Mouse (Mus musculus) kidney, adult 8-10 months (tissue): ENCODE measurements around the gene Gm4922.

Experiments used
- DNase-seq, 2 experiments: peaks; one replicate each; pipeline ENCODE4 v3.0.0; 2022

The Gm4922 gene

DNA sequence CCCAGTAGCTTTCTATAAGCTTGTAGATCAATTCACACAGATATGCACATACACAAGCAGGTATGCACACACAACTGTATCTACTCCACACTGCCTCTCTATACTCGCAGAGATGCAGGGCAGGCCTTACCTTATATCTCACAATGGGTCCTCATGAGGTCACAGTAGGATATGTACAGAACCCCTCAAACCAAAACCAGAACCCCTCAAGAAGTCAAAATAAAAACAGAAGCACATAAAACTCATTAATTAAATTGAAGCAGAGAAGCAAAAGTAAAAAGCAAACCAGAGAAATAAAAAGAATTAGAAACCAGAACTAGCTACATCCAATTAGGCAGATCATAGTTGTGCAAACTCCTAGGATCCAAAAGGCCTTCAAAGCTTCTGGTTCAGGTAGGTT is at the start of gene Gm4922:
Gm4922 (minus strand) TSS at position 101 of the 400 bp plus-strand sequence.
- no peak for DNase-seq

DNA sequence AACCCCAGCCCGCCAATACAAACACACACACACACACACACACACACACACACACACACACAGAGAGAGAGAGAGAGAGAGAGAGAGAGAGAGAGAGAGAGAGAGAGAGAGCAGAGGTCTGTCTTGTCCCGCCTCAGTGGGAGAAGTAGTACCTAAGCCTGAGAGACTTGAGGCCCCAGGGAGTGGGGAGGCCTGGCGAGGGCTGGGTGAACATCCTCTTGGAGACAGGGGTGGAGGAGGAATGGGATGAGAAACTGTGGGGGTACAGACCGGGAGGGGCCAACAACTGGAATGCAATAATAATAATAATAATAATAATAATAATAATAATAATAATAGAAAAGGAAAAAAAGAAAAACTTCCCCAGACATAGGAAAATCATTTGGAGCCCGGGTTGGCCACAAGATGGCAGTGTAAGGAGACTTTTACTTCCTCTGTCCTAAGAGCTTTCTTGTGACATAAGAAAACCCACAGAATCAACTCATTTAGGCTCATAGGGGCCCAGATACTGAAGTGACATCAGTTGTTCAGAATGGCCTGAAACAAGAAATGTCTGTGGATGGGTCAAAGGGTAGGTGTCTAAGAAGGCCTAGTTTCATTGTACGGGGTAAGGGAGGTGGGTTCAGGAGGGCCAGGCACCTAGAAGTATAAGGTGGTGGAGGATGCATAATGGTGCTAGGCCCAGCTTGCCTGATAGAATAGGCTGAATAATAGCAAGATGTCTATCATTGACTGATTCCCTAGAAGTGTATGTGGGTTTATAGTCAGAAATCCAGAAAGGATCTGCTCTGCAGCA is 49.3 kb upstream of the Gm4922 start:
- DNase-seq = peak in 1 of 2 experiments; percentile 33

DNA sequence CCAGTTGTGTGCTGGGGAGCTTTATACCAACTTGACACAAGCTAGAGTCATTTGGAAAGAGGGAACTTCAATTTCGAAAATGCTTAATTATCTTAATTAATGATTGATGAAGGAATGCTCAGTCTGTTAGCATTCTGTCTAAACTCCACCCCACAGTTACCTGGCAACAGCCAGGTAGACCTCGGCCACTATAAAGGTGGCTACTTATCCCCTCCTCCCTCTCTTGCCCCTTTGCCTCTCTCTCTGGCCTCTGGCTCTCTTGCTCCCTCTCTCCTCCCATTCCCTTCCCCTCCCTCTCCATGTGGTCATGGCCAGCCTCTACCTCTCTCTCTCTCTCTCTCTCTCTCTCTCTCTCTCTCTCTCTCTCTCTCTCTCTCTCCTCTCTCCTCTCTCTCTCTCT is 47.8 kb upstream of the Gm4922 start:
- peak; percentile 11 to 26 for DNase-seq

DNA sequence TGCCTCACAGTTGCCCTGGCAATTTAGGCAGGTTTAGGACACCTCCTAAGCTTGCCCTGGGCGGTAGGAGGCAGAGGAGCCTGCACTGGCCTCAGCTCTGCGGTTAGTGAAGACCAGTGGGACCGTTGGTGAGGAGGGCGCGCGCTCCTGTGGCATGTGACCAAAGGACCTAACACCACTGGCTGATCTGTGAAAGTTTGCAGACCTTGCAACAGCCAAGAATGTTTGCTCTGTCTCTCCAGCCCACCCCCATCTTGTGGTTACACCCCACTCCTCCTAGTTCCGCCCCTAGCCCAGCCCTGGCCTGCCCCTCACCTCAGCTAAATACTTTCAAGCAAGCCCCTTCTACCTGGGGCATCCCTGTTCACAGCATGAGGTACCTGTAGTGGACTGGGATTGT is 45.2 kb upstream of the Gm4922 start:
- no peak for DNase-seq

DNA sequence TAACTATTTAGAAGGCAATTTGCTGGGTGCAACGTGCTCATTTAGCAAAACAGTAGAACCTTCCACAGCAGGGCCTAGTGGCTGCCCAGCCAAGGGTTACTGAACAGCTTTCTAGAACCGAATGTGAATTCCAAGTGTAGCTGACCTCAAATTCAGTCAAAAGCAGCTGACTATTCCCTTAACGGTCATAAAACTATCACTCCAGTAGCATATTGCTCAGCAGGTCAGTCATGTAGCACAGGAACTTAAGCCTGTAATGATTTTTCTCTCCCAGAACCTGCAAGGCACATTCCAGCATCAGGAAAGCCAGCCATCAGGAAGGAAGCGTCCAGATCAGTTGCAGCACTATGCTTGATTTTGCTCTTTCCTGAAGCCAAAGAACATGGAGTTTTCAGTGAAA is 43.8 kb upstream of the Gm4922 start:
- DNase-seq = no peak

DNA sequence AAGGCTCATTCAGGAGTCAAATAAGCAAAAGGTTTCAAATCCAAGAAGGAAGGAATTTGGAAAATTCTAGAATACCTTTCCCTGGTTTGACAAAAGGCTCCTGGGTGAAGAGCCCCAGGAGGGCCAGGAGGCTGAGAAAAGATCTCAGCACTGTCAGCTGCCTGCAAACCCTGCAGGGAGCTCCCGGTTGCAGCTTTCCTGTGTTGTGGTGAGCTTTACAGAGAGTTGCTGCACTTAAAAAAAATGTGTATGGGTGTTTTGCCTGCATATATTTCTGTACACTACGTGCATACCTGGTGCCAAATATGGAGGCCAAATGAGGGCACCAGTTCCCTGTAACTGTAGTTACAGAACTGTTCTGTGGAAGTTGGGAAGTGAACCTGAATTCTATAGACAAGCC is 41.3 kb upstream of the Gm4922 start:
- DNase-seq = no peak

DNA sequence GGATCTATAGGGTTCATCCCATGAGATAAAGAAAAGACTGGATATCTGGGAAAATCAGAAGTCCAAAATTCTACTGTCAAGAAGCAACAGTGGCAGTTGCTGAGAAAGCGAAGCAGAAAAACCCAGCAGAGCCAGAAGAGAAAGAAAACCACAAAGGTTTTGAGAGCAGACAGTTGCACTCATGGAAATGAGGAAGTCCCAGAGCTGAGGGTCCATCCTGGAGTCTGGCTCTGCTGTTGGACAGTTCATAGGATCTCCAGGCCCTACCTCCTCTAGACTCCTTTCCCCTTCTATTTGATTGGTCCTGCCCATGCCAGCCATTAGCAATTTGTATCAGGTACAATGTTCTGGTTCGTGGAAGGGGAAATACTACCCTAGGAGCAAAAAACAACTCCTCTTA is 39.5 kb upstream of the Gm4922 start:
- no peak for DNase-seq

DNA sequence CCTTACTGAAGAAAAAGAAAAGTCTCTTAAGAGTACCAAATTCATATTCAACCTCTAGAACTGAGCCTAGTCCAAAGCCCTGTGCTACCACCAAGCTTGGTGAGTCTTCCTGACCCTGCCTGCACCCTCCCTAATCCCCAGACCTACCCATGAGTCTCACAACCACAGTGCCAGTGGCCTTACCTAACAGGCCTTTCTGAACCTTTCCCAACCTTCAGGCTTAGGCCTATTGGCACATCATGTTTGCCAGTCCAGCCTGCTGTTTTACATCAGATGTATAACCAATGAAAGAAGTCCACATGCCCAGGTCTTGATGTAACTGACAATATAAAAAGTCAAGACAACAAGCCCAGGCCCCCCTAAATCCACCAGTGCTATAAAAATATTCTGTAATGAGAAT is 38.5 kb upstream of the Gm4922 start:
- DNase-seq = no peak

DNA sequence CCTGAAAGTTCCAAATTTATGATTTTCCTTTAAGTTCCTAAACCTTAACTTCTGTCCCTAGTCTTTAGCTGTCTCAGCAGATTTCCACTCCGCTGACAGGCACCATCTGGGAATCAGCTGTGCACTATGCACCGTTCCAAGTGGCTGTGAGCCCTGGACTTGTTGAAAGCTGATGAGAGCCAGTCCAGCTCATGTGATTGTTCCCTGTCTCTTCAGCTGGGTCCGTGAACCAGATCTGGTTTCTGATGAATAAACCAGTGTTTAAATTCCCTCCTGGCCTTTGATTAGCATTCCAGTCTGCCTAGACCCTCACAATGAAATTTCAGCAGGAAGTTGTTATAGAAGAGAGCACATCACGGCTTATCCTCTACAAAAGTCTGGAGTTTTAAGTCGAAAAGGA is 30.0 kb upstream of the Gm4922 start:
- DNase-seq = peak; percentile 8 to 9

DNA sequence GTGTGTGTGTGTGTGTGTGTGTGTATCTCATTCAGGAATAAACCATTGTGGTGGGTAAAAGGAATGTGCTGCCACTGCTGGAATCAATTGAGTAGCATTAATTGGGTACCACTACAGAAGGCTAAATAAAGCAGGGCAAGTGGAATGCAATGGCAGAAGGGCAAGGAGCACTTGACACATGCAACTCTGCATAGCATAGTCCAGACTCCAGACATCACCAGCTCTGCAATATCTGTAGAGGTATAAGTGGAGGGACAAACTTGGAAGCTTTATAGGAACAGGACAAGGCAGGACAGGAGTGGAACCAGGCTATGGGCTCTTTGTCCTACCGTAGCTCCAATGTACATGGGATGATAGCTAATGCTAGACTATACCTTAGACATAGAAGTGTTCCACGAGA is 25.2 kb upstream of the Gm4922 start:
- DNase-seq = no peak

DNA sequence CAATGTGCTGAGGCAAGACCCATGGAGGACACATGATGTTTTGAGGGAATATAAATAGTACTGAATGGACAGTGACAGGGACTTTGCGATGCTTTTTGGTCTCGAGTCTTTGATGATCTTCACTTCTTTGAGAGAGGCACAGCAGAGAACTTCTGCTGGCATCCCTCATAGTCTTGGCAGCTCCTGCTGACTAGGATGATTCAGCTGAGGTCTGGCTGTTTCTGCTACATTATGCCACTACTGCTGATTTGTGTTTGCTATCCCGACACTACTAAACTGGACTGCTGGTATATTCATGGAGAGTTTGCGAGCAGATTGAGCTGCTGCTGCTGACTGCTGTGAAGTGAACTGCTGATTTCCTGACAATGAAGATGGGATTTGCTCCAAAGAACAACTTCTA is 3.5 kb upstream of the Gm4922 start:
- no peak for DNase-seq

DNA sequence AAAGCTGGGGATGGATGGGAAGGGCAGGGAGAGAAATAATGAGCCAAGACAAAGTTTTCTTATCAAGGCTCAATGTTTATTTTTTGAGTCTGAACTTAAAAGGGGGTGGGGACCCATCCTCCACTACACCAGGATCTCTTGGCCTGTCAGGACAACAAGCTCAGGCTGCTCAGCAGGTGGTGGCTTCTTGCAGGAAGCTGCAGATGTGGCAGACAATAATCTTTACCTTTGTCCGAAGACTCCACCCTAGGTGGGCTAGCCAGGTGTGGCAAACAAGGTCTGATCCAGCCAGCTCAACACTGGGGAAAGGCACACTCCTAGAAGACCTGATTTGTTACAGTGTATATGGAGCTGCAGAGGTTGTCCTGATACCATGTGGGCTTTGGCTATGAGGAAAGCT is 2.0 kb upstream of the Gm4922 start:
- DNase-seq = no peak

DNA sequence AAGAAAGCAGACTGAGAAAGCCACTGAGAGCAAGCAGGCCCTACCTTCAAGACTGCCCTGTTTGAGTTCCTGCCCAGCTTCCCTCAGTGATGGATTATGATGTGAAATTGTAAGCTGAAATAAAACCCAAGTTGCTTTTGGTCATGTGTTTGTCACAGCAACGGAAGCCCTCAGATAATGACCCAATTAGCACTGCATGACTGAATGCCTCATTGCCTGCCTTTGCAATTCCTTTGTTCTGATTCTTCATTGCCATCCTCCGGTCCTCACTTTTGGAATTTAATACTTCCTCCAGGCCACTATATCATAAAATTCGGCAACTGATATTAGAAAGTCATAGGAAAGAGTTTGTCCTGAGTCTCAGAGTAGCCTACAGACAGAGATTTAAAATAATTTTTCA is 9.0 kb downstream of the Gm4922 start:
- DNase-seq = no peak

DNA sequence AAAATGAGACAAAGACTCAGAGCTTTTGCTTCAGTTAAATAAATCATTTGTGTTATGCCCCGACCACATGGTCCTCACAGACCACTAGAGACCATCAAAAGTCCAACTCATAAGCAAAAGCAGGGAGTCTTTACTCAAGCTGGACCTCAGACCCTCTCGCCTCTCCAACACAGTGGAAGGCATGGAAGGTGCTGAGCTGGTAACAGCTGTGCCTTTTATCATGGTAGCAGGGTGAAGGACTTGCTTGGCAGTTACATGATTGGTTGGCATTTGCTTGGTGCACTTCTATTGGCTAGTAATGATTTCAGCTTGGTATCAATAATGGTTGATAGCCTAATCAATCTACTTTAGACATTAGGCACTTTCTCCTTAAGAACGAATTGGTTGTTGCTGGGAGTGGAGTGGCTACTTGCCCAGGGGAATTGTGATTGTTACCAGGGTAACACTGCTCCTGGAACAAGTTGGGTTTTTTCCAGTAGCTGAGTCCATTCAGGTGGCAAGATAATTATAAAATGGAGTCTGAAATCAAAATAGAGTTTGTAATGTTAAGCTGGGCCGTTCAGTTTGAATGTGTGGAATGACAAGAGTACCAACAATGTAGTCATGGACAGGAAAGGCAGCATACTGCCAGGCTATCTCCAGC is 13.9 kb downstream of the Gm4922 start:
- no peak for DNase-seq

DNA sequence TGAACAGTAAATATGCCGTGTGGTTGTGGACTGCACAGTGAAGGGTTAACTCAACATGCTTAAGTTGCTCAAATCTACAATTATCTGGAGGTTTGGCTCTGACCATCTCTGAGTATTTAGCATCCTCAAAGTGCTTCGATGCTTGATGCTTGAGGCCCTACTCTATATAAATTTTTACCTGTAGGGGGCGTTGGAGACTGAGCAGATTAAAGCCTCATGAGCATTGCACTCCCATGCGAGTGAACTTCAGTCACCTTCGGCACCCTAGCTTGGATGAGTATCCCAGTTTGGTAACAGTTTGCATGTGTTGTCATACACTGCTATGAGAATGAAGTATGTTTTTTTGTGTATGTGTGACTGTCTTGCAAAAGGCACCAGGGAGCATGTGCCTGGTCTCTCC is 16.7 kb downstream of the Gm4922 start:
- DNase-seq = no peak

DNA sequence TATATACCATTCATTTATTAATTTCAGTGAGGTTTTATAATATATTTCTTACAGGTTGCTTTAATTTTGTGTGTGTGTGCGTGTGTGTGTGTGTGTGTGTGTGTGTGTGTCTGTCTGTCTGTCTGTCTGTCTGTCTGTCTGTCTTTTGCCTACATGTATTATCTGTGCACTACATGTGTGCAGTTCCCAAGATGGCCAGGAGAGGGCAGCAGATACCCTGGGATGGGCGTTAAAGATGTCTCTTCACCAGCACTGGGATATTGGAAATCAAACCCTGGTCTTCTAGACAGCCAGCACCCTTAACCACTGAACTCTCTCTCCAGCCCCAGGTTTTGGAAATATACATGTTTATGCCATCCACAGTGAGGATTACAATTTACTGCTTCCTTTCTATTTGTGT is 26.4 kb downstream of the Gm4922 start:
- DNase-seq = peak in 1 of 2 experiments; percentile 66

DNA sequence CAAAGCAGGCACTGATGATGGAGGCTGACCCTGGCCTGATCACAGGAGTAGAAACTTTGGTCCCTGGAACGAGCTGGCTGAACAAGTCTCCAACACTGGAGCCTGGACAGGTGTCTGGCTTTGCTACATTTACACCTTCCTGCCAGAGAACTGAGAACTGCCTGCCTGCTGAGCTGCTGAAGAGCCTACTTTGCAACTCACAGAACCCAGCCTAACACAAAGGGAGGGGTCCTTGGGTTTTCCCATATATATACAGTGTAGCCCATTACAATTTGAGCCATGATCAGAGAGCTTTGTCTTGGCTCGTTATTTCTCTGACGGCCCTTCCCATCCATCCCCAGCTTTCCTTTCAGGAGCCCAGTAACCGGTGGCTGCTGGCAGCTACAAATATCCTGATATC is 36.5 kb downstream of the Gm4922 start:
- no peak for DNase-seq

DNA sequence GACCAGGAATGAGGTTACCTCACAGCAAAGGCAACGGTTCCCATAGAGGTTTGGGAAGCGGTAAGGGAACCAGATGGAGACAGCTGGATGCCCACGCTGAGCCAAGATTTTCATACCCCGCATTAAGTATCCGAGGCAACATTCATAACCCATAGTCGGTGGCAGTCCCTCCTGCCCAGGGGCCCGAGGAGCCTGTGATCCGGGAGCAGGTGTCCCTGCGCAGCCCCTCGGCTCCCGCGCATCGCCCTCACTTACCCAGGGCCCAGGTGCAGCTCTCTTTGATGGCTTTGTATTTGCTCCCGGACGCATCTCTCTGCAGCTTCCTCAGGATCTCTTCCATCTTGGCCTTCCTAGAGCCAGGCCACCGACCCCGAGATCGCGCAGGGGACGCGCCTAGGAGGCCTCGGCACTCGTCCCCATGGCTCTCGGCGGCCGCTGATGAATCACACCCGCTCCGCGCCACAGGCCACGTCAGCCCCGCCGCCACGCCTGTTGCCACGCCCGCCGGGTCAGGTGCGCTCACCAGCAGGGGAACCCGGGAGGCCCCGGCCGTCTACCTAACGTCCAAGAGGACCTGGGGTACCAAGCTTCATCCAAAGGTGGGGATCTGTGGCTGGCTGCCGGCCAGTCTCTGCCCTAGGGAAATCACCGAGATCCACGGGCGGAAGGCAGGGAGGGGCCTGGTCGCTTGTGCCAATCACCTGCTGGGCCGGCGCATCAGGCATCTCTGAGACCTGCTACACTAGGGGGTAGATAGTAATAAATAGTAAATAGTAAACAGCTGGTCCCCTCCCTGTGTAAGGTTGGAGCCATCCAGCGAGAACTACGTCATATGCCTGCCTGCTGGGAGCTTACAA is 43.1 kb downstream of the Gm4922 start, which contains the start of gene Arfgef3:
Arfgef3 (minus strand) TSS at position 664 of the 857 bp plus-strand sequence.
- peak; percentile 35 to 53 for DNase-seq

DNA sequence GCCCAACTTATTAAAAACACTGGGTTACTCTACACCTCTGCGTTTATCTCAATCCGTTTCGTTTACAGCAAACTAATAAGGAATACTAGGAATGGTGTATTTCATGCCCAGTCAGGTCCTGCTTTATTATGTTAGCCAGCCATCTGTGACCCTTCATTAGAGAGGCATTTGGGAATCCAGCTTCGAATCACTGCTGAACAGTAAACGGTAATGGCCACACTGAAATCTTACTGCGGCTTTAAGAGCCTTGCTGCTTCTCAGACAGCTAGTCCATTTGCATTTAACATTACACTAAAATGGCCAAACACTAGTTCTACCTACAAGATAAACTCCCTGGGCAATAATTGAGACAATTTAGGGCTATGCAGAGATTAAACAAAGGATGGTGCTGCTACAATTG is 44.5 kb downstream of the Gm4922 start:
- DNase-seq = no peak

DNA sequence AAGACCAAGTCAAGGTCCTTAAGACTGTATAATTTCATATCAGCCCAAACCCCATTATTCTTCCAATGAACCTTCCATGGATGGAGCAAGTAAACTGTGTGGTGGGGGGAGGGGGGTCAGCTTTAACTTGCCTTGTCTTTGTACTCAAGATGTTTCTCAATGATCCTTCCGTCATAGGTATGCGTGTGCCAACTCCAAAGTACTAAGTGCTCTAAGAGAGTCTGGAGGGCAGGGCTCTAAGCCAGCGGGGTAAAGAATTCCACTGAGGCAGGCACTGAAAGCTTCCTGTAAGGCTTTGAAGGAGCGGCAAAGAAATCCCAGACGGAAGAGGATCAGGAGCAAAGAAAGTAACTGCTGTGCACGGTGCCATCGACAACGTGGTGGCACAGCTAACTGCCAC is 45.6 kb downstream of the Gm4922 start:
- DNase-seq = no peak
